Mouse (Mus musculus) CH12.LX (cell line): ENCODE data around the gene Atxn10. TPM values are rescaled to one million over a fixed set of nuclear protein-coding genes. Genes with fewer than 3 reads are reported as not detected.

ENCODE experiments used
- DNase-seq: peaks from one replicate; pipeline ENCODE4 v3.0.0-alpha.2; 2013; ENCODE audit errors: extremely low read depth
- H3K27ac ChIP-seq: 2 replicates; pipeline ENCODE4 v1.5.1; 2012; ENCODE audit warnings: low read depth, mild to moderate bottlenecking, control low read depth, moderate library complexity; ENCODE audit not compliant: insufficient read depth
- H3K27me3 ChIP-seq: replicated peaks from 2 replicates; pipeline ENCODE3; 2012; ENCODE audit warnings: inconsistent platforms
- H3K36me3 ChIP-seq, 2 experiments: replicated peaks in 1 of 2; 2 replicates each; pipeline versions ENCODE3 to v1.6.1; 2012; ENCODE audit warnings: inconsistent platforms in 1 of 2, low read length in 1 of 2, mild to moderate bottlenecking in 1 of 2, mixed read lengths in 1 of 2, moderate library complexity in 1 of 2; ENCODE audit not compliant: control insufficient read depth in 1 of 2, insufficient read depth in 1 of 2
- H3K4me1 ChIP-seq, 2 experiments: 2 replicates each; pipeline ENCODE4 v1.6.1; 2012; ENCODE audit warnings: inconsistent platforms in 1 of 2, moderate library complexity in 1 of 2; ENCODE audit not compliant: insufficient read depth in 2 of 2, control insufficient read depth in 1 of 2
- H3K4me2 ChIP-seq: 2 replicates; pipeline ENCODE4 v1.6.1; 2012; ENCODE audit warnings: low read depth, mild to moderate bottlenecking, control low read depth; ENCODE audit not compliant: poor library complexity, insufficient read depth, severe bottlenecking
- H3K4me3 ChIP-seq, 3 experiments: fragments of 150-350 bp in 1 of 3; sonication (generic) in 1 of 3; replicated peaks in 1 of 3; 2 replicates each; pipeline versions ENCODE3 to v1.5.1; 2011 to 2012; ENCODE audit warnings: low read depth in 2 of 3, low read length in 2 of 3, mild to moderate bottlenecking in 2 of 3, moderate library complexity in 2 of 3, control low read depth in 1 of 3, improper control_type of control experiment in 1 of 3, inconsistent platforms in 1 of 3, mixed read lengths in 1 of 3; ENCODE audit not compliant: poor library complexity in 1 of 3
- H3K79me2 ChIP-seq: replicated peaks from 2 replicates; pipeline ENCODE4 v1.6.1; 2012; ENCODE audit warnings: mild to moderate bottlenecking, moderate library complexity; ENCODE audit not compliant: control insufficient read depth, poor library complexity, insufficient read depth, severe bottlenecking; ENCODE audit errors: extremely low read depth
- H3K9ac ChIP-seq: 2 replicates; pipeline ENCODE4 v1.6.1; 2012; ENCODE audit warnings: low read depth, mild to moderate bottlenecking, control low read depth, moderate library complexity; ENCODE audit not compliant: insufficient read depth
- H3K9me3 ChIP-seq: replicated peaks from 2 replicates; pipeline ENCODE3; 2012; ENCODE audit warnings: low read length, inconsistent platforms, mixed read lengths
- BHLHE40 ChIP-seq: IDR thresholded peaks from 2 replicates; pipeline ENCODE4 v1.6.1; 2011; ENCODE audit warnings: mild to moderate bottlenecking, low read depth, low read length, improper control_type of control experiment
- CHD1 ChIP-seq: IDR thresholded peaks from 2 replicates; pipeline ENCODE4 v1.6.1; 2012; ENCODE audit warnings: low read depth, low read length, improper control_type of control experiment, inconsistent platforms
- CTCF ChIP-seq, 2 experiments: IDR thresholded peaks in 1 of 2; conservative IDR thresholded peaks in 1 of 2; 2 replicates each; pipeline ENCODE4 v1.5.1; 2011 to 2012; ENCODE audit warnings: low read depth in 2 of 2, low read length in 2 of 2, improper control_type of control experiment in 1 of 2, inconsistent platforms in 1 of 2, mild to moderate bottlenecking in 1 of 2, moderate library complexity in 1 of 2
- E2F4 ChIP-seq: IDR thresholded peaks from 2 replicates; pipeline ENCODE4 v1.6.1; 2011; ENCODE audit warnings: low read depth, low read length, improper control_type of control experiment; ENCODE audit not compliant: insufficient replicate concordance
- GABPA ChIP-seq: IDR thresholded peaks from 2 replicates; pipeline ENCODE4 v1.6.1; 2012; ENCODE audit warnings: low read depth, low read length, improper control_type of control experiment, inconsistent platforms; ENCODE audit not compliant: insufficient replicate concordance
- HCFC1 ChIP-seq: IDR thresholded peaks from 2 replicates; pipeline ENCODE4 v1.6.1; 2012; ENCODE audit warnings: low read depth, mild to moderate bottlenecking, inconsistent platforms, low read length, improper control_type of control experiment
- JUN ChIP-seq: IDR thresholded peaks from 2 replicates; pipeline ENCODE4 v1.6.1; 2011; ENCODE audit warnings: low read depth, mild to moderate bottlenecking, low read length, improper control_type of control experiment, moderate library complexity; ENCODE audit not compliant: insufficient read depth
- KAT2A ChIP-seq: IDR thresholded peaks from 2 replicates; pipeline ENCODE4 v1.6.1; 2012; ENCODE audit warnings: low read length, improper control_type of control experiment, inconsistent platforms; ENCODE audit not compliant: insufficient replicate concordance
- MEF2A ChIP-seq: IDR thresholded peaks from 2 replicates; pipeline ENCODE4 v1.6.1; 2014; ENCODE audit warnings: low read depth, mild to moderate bottlenecking, inconsistent platforms, low read length, improper control_type of control experiment, borderline replicate concordance
- MYC ChIP-seq: IDR thresholded peaks from 2 replicates; pipeline ENCODE4 v1.6.1; 2011; ENCODE audit warnings: low read depth, mild to moderate bottlenecking, improper control_type of control experiment, low read length
- NRF1 ChIP-seq: IDR thresholded peaks from 2 replicates; pipeline ENCODE4 v1.6.1; 2014; ENCODE audit warnings: low read depth, mild to moderate bottlenecking, inconsistent platforms, low read length, improper control_type of control experiment, moderate library complexity
- POLR2AphosphoS2 ChIP-seq: IDR thresholded peaks from 2 replicates; pipeline ENCODE4 v1.6.1; 2011; ENCODE audit warnings: low read depth, low read length, improper control_type of control experiment
- RAD21 ChIP-seq: IDR thresholded peaks from 2 replicates; pipeline ENCODE4 v1.6.1; 2011; ENCODE audit warnings: low read depth, mild to moderate bottlenecking, low read length, improper control_type of control experiment, moderate library complexity
- RCOR1 ChIP-seq: conservative IDR thresholded peaks from 2 replicates; pipeline ENCODE4 v1.6.1; 2012; ENCODE audit warnings: low read depth, mild to moderate bottlenecking, inconsistent platforms, low read length, improper control_type of control experiment
- SIN3A ChIP-seq: IDR thresholded peaks from 2 replicates; pipeline ENCODE4 v1.6.1; 2012; ENCODE audit warnings: low read length, improper control_type of control experiment, inconsistent platforms
- SMC3 ChIP-seq: IDR thresholded peaks from 2 replicates; pipeline ENCODE4 v1.6.1; 2011; ENCODE audit warnings: low read depth, low read length, improper control_type of control experiment
- TCF12 ChIP-seq: IDR thresholded peaks from 2 replicates; pipeline ENCODE4 v1.6.1; 2014; ENCODE audit warnings: low read depth, mild to moderate bottlenecking, inconsistent platforms, low read length, improper control_type of control experiment
- USF2 ChIP-seq: conservative IDR thresholded peaks from 2 replicates; pipeline ENCODE4 v1.6.1; 2011; ENCODE audit warnings: low read depth, low read length, improper control_type of control experiment
- ZKSCAN1 ChIP-seq: IDR thresholded peaks from 2 replicates; pipeline ENCODE4 v1.6.1; 2012; ENCODE audit warnings: low read depth, inconsistent platforms, low read length, improper control_type of control experiment, borderline replicate concordance
- ZMIZ1 ChIP-seq: IDR thresholded peaks from 2 replicates; pipeline ENCODE4 v1.6.1; 2012; ENCODE audit warnings: low read depth, mild to moderate bottlenecking, inconsistent platforms, low read length, improper control_type of control experiment
- dilution Hi-C: fragments of 300-500 bp; cut with MboI; formaldehyde crosslinking; loops from 2 replicates; pipeline ENCODE4 v1.14.3; 2020; ENCODE audit warnings: low sequenced_read_pairs; ENCODE audit not compliant: extremely low pct_unique_long_range_greater_than_20kb, extremely low pct_ligation_motif_present
- in situ Hi-C: fragments of 300-500 bp; cut with MboI; formaldehyde crosslinking; loops from 3 replicates; pipeline ENCODE4 v1.14.3; 2019; ENCODE audit warnings: low sequenced_read_pairs, low pct_ligation_motif_present, low pct_unique_long_range_greater_than_20kb, mixed read lengths
- polyA plus RNA-seq: library from polyadenylated mRNA; unstranded; fragments of >175 nt; gene quantifications from 2 replicates; pipeline ENCODE4 v1.2.1, GENCODE M21; 2012; ENCODE audit warnings: low read depth; ENCODE audit not compliant: insufficient read length
- total RNA-seq, 2 experiments: library from RNA; depleted of rRNA; stranded (reverse); fragments of 300-350 nt in 1 of 2; fragments of >200 nt in 1 of 2; gene quantifications; 2 replicates each; pipeline ENCODE4 v1.2.3; 2012 to 2014

Gene Atxn10
- total and polyA plus RNA-seq, 3 experiments = 81.7 to 151 (median 101) TPM

- no peak for DNase-seq
Measured at GRCm38 (mm10) chr15:85409836-85410235, 73.8 kb downstream of the Atxn10 start.

GRCm38 (mm10) chr15:85414620-85415019 is 78.6 kb downstream of the Atxn10 start:
- in situ Hi-C loops (no loop called here), dilution Hi-C loops (no loop called here)
- no peaks in the 10 kb centered on the region for H3K27me3 ChIP-seq
- no peak overlapping the region for H3K9ac ChIP-seq
- H3K4me3 ChIP-seq = no peak overlapping the region
- peaks cover 0 to 12% of the 10 kb centered on the region in 2 experiments; a peak in 2 of 4 replicates for H3K4me1 ChIP-seq
- no peak overlapping the region for H3K27ac ChIP-seq
- no peaks in the 10 kb centered on the region for H3K79me2 ChIP-seq
- no peaks in the 10 kb centered on the region for H3K9me3 ChIP-seq
- no peak for DNase-seq
- H3K36me3 ChIP-seq = peaks cover 4 to 55% of the 10 kb centered on the region in 2 experiments
- no peak overlapping the region for H3K4me2 ChIP-seq
- TF ChIP-seq CTCF (conservative IDR thresholded peaks at IDR 0.05 in 1 of 2, IDR thresholded peaks at IDR 0.05 in 1 of 2; ENCODE audit: low read depth in 2 of 2, low read length in 2 of 2) (no peak), BHLHE40 (no peak), CHD1 (no peak), POLR2AphosphoS2 (no peak), MEF2A (no peak), JUN (no peak), NRF1 (no peak), RCOR1 (no peak), TCF12 (no peak), SMC3 (no peak), GABPA (no peak), RAD21 (no peak), ZMIZ1 (no peak), HCFC1 (no peak)

More at GRCm38 (mm10) chr15:85409836-85410235, 73.8 kb downstream of the Atxn10 start:
- Histone ChIP-seq H3K4me1 (peaks cover 4 to 26% of the 10 kb centered on the region in 2 experiments), H3K9ac (no peak overlapping the region), H3K27me3 (no peaks in the 10 kb centered on the region), H3K79me2 (no peaks in the 10 kb centered on the region), H3K4me2 (no peak overlapping the region), H3K36me3 (peaks cover 0 to 50% of the 10 kb centered on the region in 2 experiments), H3K9me3 (no peaks in the 10 kb centered on the region), H3K27ac (no peak overlapping the region), H3K4me3 (no peak overlapping the region)
- TF ChIP-seq CHD1 = no peak
- TF ChIP-seq ZKSCAN1 = no peak
- TF ChIP-seq RAD21 = no peak
- no peak for TF ChIP-seq GABPA
- TF ChIP-seq E2F4 = no peak
- no peak for TF ChIP-seq KAT2A
- no peak for TF ChIP-seq SIN3A
- no peak for TF ChIP-seq USF2
- TF ChIP-seq MYC = no peak
- in situ Hi-C loops (no loop called here), dilution Hi-C loops (no loop called here)
